Mouse (Mus musculus) liver, embryonic 14 days (tissue): Measurements from ENCODE around the gene Acadsb. TPM values are rescaled to one million over a fixed set of nuclear protein-coding genes. Genes with fewer than 3 reads are reported as not detected.

Experiments used
- polyA plus RNA-seq: library from polyadenylated mRNA; depleted of rRNA; stranded (reverse); fragments of >200 nt; gene quantifications from 2 replicates; pipeline ENCODE4 v1.2.3, GENCODE M21; 2012; rRNA removed

The Acadsb gene
- 5.3 and 5.6 TPM in 2 replicates for polyA plus RNA-seq

GRCm38 (mm10) chr7:131410416-131411058, at the start of gene Acadsb, which contains the start of gene Ikzf5:
Gene Acadsb, plus strand, starts transcription at chr7:131410601.
Gene Ikzf5, minus strand, starts transcription at chr7:131410521.

GRCm38 (mm10) chr7:131362615-131363300, 47.6 kb upstream of the Acadsb start, which contains the start of gene 2310057M21Rik:
Gene 2310057M21Rik, minus strand, starts transcription at chr7:131362759.

GRCm38 (mm10) chr7:131370648-131371469, 39.5 kb upstream of the Acadsb start, which contains the start of gene Pstk:
Gene Pstk, plus strand, starts transcription at chr7:131371141.

Other genes starting within 250 kb of the Acadsb start
- not detected in 2 replicates for gene 5430419D17Rik, start 236.2 kb upstream of the Acadsb start, polyA plus RNA-seq
- gene Cuzd1, start 88.3 kb upstream of the Acadsb start, polyA plus RNA-seq, result not detected in 2 replicates
- 0.07 and 0.17 TPM in 2 replicates for gene Fam24b, start 81.1 kb upstream of the Acadsb start, polyA plus RNA-seq
- gene Fam24a, start 76.7 kb upstream of the Acadsb start, polyA plus RNA-seq, result not detected in 2 replicates
- gene 2310057M21Rik, start 47.8 kb upstream of the Acadsb start, polyA plus RNA-seq, result 3.8 and 4.8 TPM in 2 replicates
- gene Pstk, start 39.5 kb upstream of the Acadsb start, polyA plus RNA-seq, result 13.9 and 16.0 TPM in 2 replicates
- 9.6 and 11.3 TPM in 2 replicates for gene Ikzf5, start 80 bp upstream of the Acadsb start, polyA plus RNA-seq
- gene Hmx3, start 132.3 kb downstream of the Acadsb start, polyA plus RNA-seq, result not detected in 2 replicates
- gene Hmx2, start 138.2 kb downstream of the Acadsb start, polyA plus RNA-seq, result not detected in 2 replicates
- gene Bub3, start 149.6 kb downstream of the Acadsb start, polyA plus RNA-seq, result 78.0 and 87.5 TPM in 2 replicates